Mouse (Mus musculus): ENCODE measurements around the gene Fbxo42. TPM values are rescaled to one million over a fixed set of nuclear protein-coding genes. Genes with fewer than 3 reads are reported as not detected.
A peak's percentile ranks its signal among the peaks of the same experiment; 100 is the strongest.
"Not testable (repeated sequence)": the region's sequence is repeated elsewhere in the genome, so short reads cannot be mapped to it uniquely, and the experiment has no call there.

Fbxo42 gene
- total RNA-seq, 2 experiments from 2014 or later, result 43.2 to 54.4 TPM

GRCm38 (mm10) chr4:141134751-141135530 lies 12.8 kb upstream of the Fbxo42 start:
- ATAC-seq (replicated peaks; ENCODE audit: low FRiP score, poor library complexity, severe bottlenecking), result no peak

- ATAC-seq (replicated peaks; ENCODE audit: low FRiP score, poor library complexity, severe bottlenecking), result no peak
Observed at GRCm38 (mm10) chr4:141136126-141136525, 11.6 kb upstream of the Fbxo42 start.

- ATAC-seq (replicated peaks; ENCODE audit: low FRiP score, poor library complexity, severe bottlenecking), result not testable (repeated sequence)
Observed at GRCm38 (mm10) chr4:141137740-141138139, 10.0 kb upstream of the Fbxo42 start.

- ATAC-seq (replicated peaks; ENCODE audit: low FRiP score, poor library complexity, severe bottlenecking), result peak; percentile 15; the same call in 1 of the 2 replicates
Observed at GRCm38 (mm10) chr4:141138425-141139115, 9.1 kb upstream of the Fbxo42 start.

- ATAC-seq (replicated peaks; ENCODE audit: low FRiP score, poor library complexity, severe bottlenecking), result peak; percentile 94
Observed at GRCm38 (mm10) chr4:141139116-141139970, 8.4 kb upstream of the Fbxo42 start, which contains the start of gene Szrd1. Gene Szrd1 (minus strand): TSS chr4:141139775.

- not testable (repeated sequence) for ATAC-seq (replicated peaks; ENCODE audit: low FRiP score, poor library complexity, severe bottlenecking)
Observed at GRCm38 (mm10) chr4:141140354-141140753, 7.4 kb upstream of the Fbxo42 start.

GRCm38 (mm10) chr4:141140967-141141366 lies 6.7 kb upstream of the Fbxo42 start:
- ATAC-seq (replicated peaks; ENCODE audit: low FRiP score, poor library complexity, severe bottlenecking), result no peak

- ATAC-seq (replicated peaks; ENCODE audit: low FRiP score, poor library complexity, severe bottlenecking), result peak; percentile 53
Observed at GRCm38 (mm10) chr4:141142285-141142811, 5.4 kb upstream of the Fbxo42 start.

GRCm38 (mm10) chr4:141145124-141145523 lies 2.6 kb upstream of the Fbxo42 start:
- ATAC-seq (replicated peaks; ENCODE audit: low FRiP score, poor library complexity, severe bottlenecking), result not testable (repeated sequence)

- no peak for ATAC-seq (replicated peaks; ENCODE audit: low FRiP score, poor library complexity, severe bottlenecking)
Observed at GRCm38 (mm10) chr4:141146491-141147033, 1.2 kb upstream of the Fbxo42 start.

- peak; percentile 81 for ATAC-seq (replicated peaks; ENCODE audit: low FRiP score, poor library complexity, severe bottlenecking)
Observed at GRCm38 (mm10) chr4:141148009-141148801, 492 bp downstream of the Fbxo42 start.

GRCm38 (mm10) chr4:141149116-141149515 lies 1.4 kb downstream of the Fbxo42 start:
- no peak for ATAC-seq (replicated peaks; ENCODE audit: low FRiP score, poor library complexity, severe bottlenecking)

- no peak for ATAC-seq (replicated peaks; ENCODE audit: low FRiP score, poor library complexity, severe bottlenecking)
Observed at GRCm38 (mm10) chr4:141157485-141157884, 9.8 kb downstream of the Fbxo42 start.

GRCm38 (mm10) chr4:141158609-141159008 lies 10.9 kb downstream of the Fbxo42 start:
- ATAC-seq (replicated peaks; ENCODE audit: low FRiP score, poor library complexity, severe bottlenecking), result no peak

- 0 out of 2 replicates have a peak, but pooled peaks have one; percentile 27 for ATAC-seq (replicated peaks; ENCODE audit: low FRiP score, poor library complexity, severe bottlenecking)
Observed at GRCm38 (mm10) chr4:141159093-141159492, 11.4 kb downstream of the Fbxo42 start.

- no peak for ATAC-seq (replicated peaks; ENCODE audit: low FRiP score, poor library complexity, severe bottlenecking)
Observed at GRCm38 (mm10) chr4:141159666-141160065, 12.0 kb downstream of the Fbxo42 start.

- no peak for ATAC-seq (replicated peaks; ENCODE audit: low FRiP score, poor library complexity, severe bottlenecking)
Observed at GRCm38 (mm10) chr4:141160193-141160592, 12.5 kb downstream of the Fbxo42 start.

GRCm38 (mm10) chr4:141161699-141162208 lies 14.0 kb downstream of the Fbxo42 start:
- peak; percentile 83 for ATAC-seq (replicated peaks; ENCODE audit: low FRiP score, poor library complexity, severe bottlenecking)
